Mouse (Mus musculus) heart, postnatal 25 days (tissue): ENCODE measurements around the gene Stxbp6. TPM values are rescaled to one million over a fixed set of nuclear protein-coding genes. Genes with fewer than 3 reads are reported as not detected.
A peak's percentile ranks its signal among the peaks of the same experiment; 100 is the strongest.

ENCODE experiments used
- DNase-seq: peaks from one replicate; pipeline ENCODE4 v3.0.0; 2022; ENCODE audit warnings: low spot score
- intact Hi-C: fragments of 180-260 bp; cut with DNase I; formaldehyde crosslinking; loops from one replicate; pipeline ENCODE4 v1.15.1; 2025
- total RNA-seq, 2 experiments: library from RNA; stranded (reverse); gene quantifications; 2 replicates each; pipeline ENCODE4 v1.2.3; 2021

Stxbp6 gene
- total RNA-seq, 2 experiments from 2014 or later, result 9.3 to 16.5 TPM

DNA sequence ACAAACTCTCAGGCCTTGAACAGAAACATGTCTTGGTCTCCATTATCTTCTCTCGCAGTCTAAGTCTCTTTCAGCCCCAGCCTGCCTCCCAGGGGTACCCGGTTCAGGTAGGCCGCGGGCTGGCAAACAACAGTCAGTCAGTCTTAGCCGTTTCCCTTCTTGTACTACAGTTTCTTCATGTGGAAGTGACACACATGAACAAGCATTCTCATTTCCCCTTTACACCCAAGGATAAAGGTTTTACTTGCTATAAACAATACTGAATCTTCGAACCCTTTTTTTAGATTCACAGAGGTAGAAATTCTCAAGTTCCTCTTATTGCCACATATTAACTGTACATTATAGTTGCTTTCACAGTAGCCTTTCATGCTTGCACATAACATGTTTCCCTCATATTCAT is 141.6 kb downstream of the Stxbp6 start:
- DNase-seq, result no peak
- intact Hi-C loops, result loop anchor here (5.0 kb wide), 1 partner anchor 79 kb away; no protein-coding TSS in a partner anchor

DNA sequence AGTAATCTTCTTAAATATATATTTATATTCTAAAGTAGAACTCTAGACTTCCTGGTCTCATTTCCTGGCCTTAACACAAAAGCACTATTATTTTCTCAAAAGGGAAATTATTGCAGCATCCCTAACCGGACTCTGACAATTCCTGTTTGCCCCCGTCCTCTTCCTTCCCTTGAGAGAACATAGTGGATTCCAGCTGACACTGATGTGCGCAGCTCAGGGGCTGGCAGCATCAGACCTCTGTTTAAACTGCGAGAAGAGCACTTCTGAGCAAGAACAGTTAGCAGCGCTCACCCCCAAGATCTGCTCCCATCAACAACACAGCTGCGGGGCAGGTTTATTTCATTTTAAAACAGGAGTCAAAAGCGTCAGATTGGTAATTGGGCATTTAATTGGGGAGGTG is 142.8 kb downstream of the Stxbp6 start:
- intact Hi-C loops, result loop anchor here (5.0 kb wide), 1 partner anchor 81 kb away; no protein-coding TSS in a partner anchor
- DNase-seq, result no peak

- intact Hi-C loops, result loop anchor here (2.0 kb wide), 1 partner anchor 70 kb away; no protein-coding TSS in a partner anchor
- DNase-seq, result no peak
Measured at GRCm38 (mm10) chr12:44928456-44928855, 146.1 kb downstream of the Stxbp6 start.

- intact Hi-C loops, result no loop called here
Measured at GRCm38 (mm10) chr12:44925901-44926300, 148.6 kb downstream of the Stxbp6 start.

GRCm38 (mm10) chr12:44923273-44923672 is 151.2 kb downstream of the Stxbp6 start:
- intact Hi-C loops, result no loop called here
- no peak for DNase-seq

More at GRCm38 (mm10) chr12:44925901-44926300, 148.6 kb downstream of the Stxbp6 start:
- DNase-seq, result no peak

- intact Hi-C loops, result no loop called here
- no peak for DNase-seq
Measured at GRCm38 (mm10) chr12:44922241-44922640, 152.3 kb downstream of the Stxbp6 start.

- intact Hi-C loops, result no loop called here
- no peak for DNase-seq
Measured at GRCm38 (mm10) chr12:44919613-44920012, 154.9 kb downstream of the Stxbp6 start.

DNA sequence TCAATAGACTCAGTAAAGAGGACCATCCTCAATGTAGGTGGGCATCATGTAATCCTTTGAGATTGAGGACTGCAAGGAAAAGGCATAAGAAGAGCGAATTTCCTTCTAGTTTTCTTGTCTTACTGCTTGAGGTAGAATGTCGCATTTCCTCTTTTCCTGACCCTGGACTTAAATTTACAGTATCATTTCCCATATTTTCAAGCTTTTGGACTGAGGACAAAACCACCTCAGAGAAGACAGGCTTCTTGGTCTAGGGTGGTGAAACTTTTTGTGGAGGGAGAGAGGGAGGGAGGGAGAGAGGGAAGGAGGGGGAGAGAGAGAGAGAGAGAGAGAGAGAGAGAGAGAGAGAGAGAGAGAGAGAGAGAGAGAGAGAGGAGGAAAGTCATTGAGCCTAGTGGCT is 155.6 kb downstream of the Stxbp6 start:
- DNase-seq, result no peak
- intact Hi-C loops, result no loop called here

DNA sequence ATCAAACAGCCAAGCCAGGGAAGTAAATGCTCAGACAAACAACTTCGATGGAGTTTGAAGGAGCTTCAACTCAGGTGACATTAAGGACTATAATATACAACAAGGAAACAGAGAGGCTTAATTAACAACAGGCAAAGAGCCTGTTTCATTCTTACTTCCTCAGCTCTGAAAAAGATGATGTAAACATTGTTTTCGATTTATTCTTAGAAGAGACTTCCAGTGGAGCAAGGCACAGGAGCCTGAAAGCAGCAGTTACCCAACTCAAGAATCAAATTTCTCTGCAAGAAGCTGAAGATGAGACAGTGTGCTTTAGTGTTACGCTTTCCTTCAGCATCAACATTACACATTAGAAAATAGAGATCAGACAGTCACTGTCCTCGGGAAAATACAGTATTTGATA is 160.7 kb downstream of the Stxbp6 start:
- no peak for DNase-seq
- intact Hi-C loops, result no loop called here

- DNase-seq, result no peak
- intact Hi-C loops, result no loop called here
Measured at GRCm38 (mm10) chr12:44908028-44908702, 166.3 kb downstream of the Stxbp6 start.

GRCm38 (mm10) chr12:44906001-44906400 is 168.5 kb downstream of the Stxbp6 start:
- intact Hi-C loops, result no loop called here
- DNase-seq, result no peak

- intact Hi-C loops, result no loop called here
Measured at GRCm38 (mm10) chr12:44903205-44903732, 171.2 kb downstream of the Stxbp6 start.

GRCm38 (mm10) chr12:44899173-44899870 is 175.2 kb downstream of the Stxbp6 start:
- DNase-seq, result no peak

More at GRCm38 (mm10) chr12:44903205-44903732, 171.2 kb downstream of the Stxbp6 start:
- no peak for DNase-seq

GRCm38 (mm10) chr12:44896460-44896859 is 178.0 kb downstream of the Stxbp6 start:
- intact Hi-C loops, result no loop called here
- DNase-seq, result no peak

More at GRCm38 (mm10) chr12:44899173-44899870, 175.2 kb downstream of the Stxbp6 start:
- intact Hi-C loops, result no loop called here

GRCm38 (mm10) chr12:44889677-44890393 is 184.7 kb downstream of the Stxbp6 start:
- intact Hi-C loops, result no loop called here
- DNase-seq, result no peak

DNA sequence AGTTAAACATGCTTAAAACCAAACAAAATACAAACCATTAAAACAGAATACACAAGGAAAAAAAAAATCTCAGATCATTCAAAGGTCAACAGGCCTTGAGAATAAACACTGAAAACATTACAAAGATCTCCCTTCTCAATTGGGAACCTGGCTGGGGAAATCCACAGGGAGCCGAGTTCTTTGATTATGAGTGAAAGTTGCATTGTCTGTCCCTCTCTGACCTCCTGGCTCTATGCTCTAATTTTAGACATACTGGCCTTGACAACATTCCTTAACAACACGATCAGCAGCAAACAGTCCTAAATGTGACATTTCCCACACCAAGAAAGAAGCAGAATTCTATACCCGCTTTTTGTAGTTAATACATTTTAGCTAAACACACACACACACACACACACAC is 187.7 kb downstream of the Stxbp6 start:
- intact Hi-C loops, result no loop called here
- no peak for DNase-seq

- no peak for DNase-seq
- intact Hi-C loops, result no loop called here
Measured at GRCm38 (mm10) chr12:44872697-44873096, 201.8 kb downstream of the Stxbp6 start.

- intact Hi-C loops, result no loop called here
- DNase-seq, result no peak
Measured at GRCm38 (mm10) chr12:44865442-44865841, 209.1 kb downstream of the Stxbp6 start.

DNA sequence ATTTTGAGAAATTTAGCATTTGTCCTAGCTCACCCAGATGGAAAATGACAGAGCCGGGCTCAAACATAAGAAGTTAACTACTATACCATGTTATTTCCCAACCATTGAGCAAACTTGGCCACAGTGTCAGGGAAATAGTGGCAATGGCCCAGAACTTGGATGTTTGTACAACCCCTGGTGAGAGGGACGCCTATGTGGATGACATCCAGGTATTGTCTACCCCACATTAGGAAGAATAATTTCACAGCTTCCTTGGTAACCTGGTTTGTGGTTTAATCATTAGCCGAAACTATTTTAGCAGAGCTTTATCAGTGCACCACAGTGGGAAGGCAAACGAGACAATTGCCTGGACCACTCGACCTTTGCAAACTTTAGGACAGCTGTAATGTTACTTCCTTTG is 215.1 kb downstream of the Stxbp6 start:
- intact Hi-C loops, result loop anchor here (2.0 kb wide), 1 partner anchor 69 kb away; no protein-coding TSS in a partner anchor
- DNase-seq, result peak; percentile 40
